Mouse (Mus musculus) limb, embryonic 11.5 days (tissue): ENCODE measurements at regions not wholly inside any gene's neighbourhood (a gene's known extent, or its start where the extent isn't known, plus 50 kb on each side); places are given as distances from the start of the nearest gene placed in this dataset.

Source experiments
- ATAC-seq: fragments of 200-750 bp; cut with Nextera tagmentation; 2 replicates; pipeline ENCODE4 v1.8.0; 2017; ENCODE audit warnings: low read depth; ENCODE audit not compliant: insufficient number of reproducible peaks, low FRiP score, low TSS enrichment
- DNase-seq: peaks from one replicate; pipeline ENCODE4 v3.0.0-alpha.2; 2015; ENCODE audit warnings: low spot score
- H3K27ac ChIP-seq: fragments of 300-500 bp; sonication (generic); replicated peaks from 2 replicates; pipeline ENCODE4 v1.5.1; 2014; ENCODE audit warnings: low read depth, mild to moderate bottlenecking, low read length
- H3K27me3 ChIP-seq: fragments of 300-500 bp; sonication (generic); 2 replicates; pipeline ENCODE4 v1.6.1; 2014; ENCODE audit warnings: mild to moderate bottlenecking, low read length, mixed read lengths; ENCODE audit not compliant: control insufficient read depth, insufficient read depth
- H3K36me3 ChIP-seq: fragments of 300-500 bp; sonication (generic); 2 replicates; pipeline ENCODE4 v1.6.1; 2014; ENCODE audit warnings: mild to moderate bottlenecking, low read length, moderate library complexity, mixed read lengths; ENCODE audit not compliant: control insufficient read depth, insufficient read depth
- H3K4me1 ChIP-seq: fragments of 300-500 bp; sonication (generic); 2 replicates; pipeline ENCODE4 v1.6.1; 2014; ENCODE audit warnings: low read length, mixed read lengths; ENCODE audit not compliant: control insufficient read depth, insufficient read depth
- H3K4me2 ChIP-seq: fragments of 300-500 bp; sonication (generic); 2 replicates; pipeline ENCODE4 v1.6.1; 2014; ENCODE audit warnings: low read depth, mild to moderate bottlenecking, moderate library complexity; ENCODE audit not compliant: severe bottlenecking
- H3K4me3 ChIP-seq: fragments of 300-500 bp; sonication (generic); 2 replicates; pipeline ENCODE4 v1.5.1; 2014; ENCODE audit warnings: low read depth, low read length
- H3K9ac ChIP-seq: fragments of 300-500 bp; sonication (generic); 2 replicates; pipeline ENCODE4 v1.6.1; 2014; ENCODE audit warnings: mild to moderate bottlenecking, low read length
- H3K9me3 ChIP-seq: fragments of 300-500 bp; sonication (generic); 2 replicates; pipeline ENCODE4 v1.6.1; 2016; ENCODE audit warnings: low read length; ENCODE audit not compliant: control insufficient read depth
- WGBS: fragments of 180-500 bp; shearing (Covaris S2); extraction: QIAGEN DNeasy Blood & Tissue Kit; methylation state at CpG from one replicate; pipeline ENCODE4 v1.1.7; 2014; 5-methylcytosine and 5-hydroxymethylcytosine counted together

DNA sequence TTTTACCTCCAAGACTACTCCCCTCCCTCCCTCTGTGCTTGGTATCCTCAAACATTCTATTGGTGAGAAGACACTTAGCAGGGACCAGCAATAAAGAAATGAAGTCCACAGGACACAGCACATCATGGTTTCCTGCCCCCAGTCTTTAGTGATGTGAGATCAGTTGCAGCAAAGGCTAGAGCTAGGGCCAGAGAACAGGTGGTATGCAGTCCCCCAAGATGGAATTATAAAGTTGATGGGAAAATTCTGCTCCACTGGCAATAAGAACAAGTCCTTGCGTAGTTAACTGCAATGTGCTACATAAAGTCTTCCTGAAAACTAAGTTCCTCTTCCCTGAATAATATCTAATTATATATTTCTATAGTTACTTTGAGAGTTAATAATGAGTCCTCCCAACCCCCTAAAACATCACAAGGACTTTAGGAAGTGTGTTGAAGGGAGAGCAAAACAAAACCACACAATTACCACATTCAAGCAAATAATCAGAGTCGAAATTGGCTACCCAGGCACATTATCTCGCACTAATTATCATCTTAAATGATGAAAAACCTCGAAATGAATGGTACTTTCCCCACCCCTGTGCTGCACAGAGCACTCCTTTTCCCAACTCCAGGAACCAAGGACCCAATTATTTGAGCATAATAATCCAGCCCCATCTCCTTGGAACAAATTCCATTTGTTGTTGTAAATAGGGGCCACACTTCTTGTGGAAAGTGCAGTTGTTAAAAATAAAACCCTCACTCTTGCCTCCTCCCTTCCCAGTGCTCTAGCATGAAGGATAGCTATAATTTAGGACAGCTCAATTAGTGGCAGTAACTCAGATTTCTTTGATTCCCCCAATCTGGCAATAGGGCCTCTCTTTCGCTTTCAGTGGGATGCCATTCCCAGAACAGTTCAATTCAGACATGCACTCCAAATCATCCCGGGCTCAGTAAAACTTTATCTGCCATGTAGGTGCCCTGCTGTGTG lies 2724.2 kb upstream of the Lrrc6 start:
- Histone ChIP-seq H3K9me3 (no peaks in the 10 kb centered on the region), H3K36me3 (no peaks in the 10 kb centered on the region), H3K4me1 (no peaks in the 10 kb centered on the region), H3K4me2 (no peak overlapping the region), H3K9ac (no peak overlapping the region), H3K4me3 (no peak overlapping the region), H3K27ac (no peak overlapping the region), H3K27me3 (no peaks in the 10 kb centered on the region)
- 77% methylated on average over 6 of the region's 6 CpGs for WGBS
- DNase-seq: no peak
- no peak for ATAC-seq

DNA sequence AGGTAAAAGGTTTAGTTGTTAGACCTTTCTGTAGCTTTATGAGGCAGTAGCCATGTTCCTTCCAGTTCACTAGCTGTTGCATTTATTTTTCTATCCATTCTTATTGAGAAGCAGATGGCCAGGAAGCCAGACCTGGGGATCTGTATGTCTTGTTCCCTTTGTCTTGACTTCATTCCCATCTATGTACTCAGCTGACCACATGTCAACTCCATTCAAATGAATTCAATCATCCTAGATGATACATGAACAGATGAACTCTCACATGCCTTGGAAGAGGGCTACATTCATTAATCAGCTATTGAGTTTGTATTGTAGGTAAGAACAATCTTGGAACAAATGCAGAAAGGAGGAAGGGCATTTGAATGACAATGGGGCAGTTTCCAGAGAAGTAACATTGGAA lies 2722.7 kb upstream of the Lrrc6 start:
- Histone ChIP-seq H3K4me2 (no peak overlapping the region), H3K4me3 (no peak overlapping the region), H3K4me1 (no peaks in the 10 kb centered on the region), H3K9me3 (no peaks in the 10 kb centered on the region), H3K27ac (no peak overlapping the region), H3K36me3 (no peaks in the 10 kb centered on the region), H3K9ac (no peak overlapping the region), H3K27me3 (no peaks in the 10 kb centered on the region)
- DNase-seq: no peak
- ATAC-seq: no peak

DNA sequence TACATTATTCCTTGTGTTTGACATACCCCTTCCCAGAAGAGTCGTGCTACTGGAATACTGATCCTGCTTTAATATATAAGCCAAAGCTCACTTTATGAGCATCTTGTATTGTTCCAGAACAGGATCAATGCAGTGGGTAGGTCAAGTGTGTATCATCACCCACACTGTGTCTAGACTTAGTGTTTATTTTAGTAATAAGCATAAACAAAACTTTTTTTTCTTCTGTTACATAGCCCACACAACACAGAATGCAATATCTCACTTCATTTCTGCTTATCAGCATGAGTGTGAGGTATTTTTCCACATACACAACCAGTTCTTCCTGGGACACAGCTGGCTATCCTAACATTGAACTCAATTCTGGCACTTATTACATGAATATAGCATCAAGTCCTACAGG lies 2721.7 kb upstream of the Lrrc6 start:
- no peak overlapping the region for H3K4me2 ChIP-seq
- H3K4me1 ChIP-seq: no peaks in the 10 kb centered on the region
- ATAC-seq (no peak), DNase-seq (no peak)
- no peaks in the 10 kb centered on the region for H3K36me3 ChIP-seq
- 88% methylated on average over 1 of the region's 1 CpGs for WGBS
- H3K9ac ChIP-seq: no peak overlapping the region
- no peak overlapping the region for H3K4me3 ChIP-seq
- no peak overlapping the region for H3K27ac ChIP-seq
- H3K9me3 ChIP-seq: no peaks in the 10 kb centered on the region
- no peaks in the 10 kb centered on the region for H3K27me3 ChIP-seq
